Mouse (Mus musculus) mature B cell (primary cell): ENCODE measurements around the gene Rras.

Source experiments
- in situ Hi-C: fragments of 300-500 bp; cut with MboI; formaldehyde crosslinking; loops from 2 replicates; pipeline ENCODE4 v1.14.3; 2019

The Rras gene

DNA sequence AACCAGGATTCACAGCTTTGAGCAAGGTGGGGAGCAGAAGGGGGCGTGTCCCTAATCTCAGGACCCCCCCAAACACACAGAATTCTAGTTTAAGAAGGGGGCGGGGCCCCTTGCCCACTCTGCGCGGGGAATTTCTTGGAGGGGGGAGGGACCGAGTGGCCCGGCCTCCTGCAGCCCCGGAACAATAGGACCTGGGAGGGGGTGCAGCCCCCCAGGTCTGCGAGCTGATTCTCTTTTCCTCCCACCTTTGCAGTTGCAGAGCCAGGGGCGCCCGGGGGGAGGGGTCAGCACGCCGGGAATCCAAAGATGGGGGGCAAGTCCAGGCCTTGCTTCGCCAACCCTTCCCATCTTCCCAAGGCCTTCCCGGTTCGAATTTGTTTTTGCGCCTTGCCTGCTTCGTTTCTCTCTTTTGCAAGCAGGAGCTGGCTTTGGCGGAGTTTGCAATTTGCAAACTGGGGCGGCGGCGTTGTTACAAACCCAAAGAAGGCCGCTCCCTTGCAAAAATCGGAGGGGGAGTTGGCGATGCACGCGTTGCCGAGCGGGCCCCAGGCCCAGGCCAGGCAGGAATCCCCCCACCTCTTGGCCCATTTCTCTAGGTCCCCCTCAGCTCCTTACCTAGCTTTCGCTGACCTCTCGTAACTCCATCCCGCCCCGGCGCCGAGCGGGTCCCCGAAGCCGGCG is 34.6 kb downstream of the Rras start:
- in situ Hi-C loops, result no loop called here

DNA sequence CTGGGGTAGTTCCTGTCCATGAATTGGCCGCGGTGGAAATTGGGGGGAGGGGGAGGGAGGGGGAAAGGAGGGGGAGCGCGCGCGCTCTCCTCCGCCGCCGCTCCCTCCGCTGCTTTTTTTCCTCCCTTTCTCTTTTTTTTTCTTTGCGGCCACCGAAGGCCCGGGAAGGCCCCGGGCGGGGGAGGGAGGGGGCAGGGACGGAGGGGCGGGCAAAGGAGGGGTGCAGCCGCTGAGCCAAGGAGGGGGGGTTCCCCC is 35.0 kb downstream of the Rras start, which contains the start of gene Prr12:
Gene Prr12, minus strand, starts transcription at position 20 of the 255 bp plus-strand sequence.
- in situ Hi-C loops, result no loop called here

- in situ Hi-C loops, result no loop called here
Observed at GRCm38 (mm10) chr7:45053117-45053930, 35.6 kb downstream of the Rras start.

DNA sequence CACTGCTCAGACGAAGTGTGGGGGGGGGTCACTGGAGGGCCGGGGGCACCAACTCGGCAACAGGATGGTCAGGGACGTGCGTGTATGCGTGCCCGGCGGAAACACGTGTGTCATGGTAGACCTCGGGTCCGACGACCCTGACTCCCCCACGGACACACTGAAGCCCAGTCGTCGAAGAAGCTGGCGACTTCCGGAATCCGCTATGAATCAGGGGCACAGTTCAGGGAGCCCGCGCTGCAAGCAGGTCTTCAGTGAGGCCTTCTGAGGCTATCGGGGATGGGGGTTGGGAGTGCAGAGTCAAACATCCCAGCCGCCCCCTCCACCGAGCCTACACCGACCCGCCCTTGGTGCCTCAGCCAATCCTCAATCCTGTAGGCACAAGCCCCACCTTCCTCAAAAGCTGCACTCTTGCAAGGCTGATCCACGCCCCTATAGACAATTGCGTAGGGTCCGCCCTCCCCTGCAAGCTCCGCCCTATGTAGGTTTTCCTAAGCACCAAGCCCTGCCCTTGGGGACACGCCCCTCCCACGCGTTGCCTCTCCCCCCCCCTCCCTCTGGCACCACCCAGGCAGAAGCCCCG is 36.3 kb downstream of the Rras start:
- in situ Hi-C loops, result no loop called here

DNA sequence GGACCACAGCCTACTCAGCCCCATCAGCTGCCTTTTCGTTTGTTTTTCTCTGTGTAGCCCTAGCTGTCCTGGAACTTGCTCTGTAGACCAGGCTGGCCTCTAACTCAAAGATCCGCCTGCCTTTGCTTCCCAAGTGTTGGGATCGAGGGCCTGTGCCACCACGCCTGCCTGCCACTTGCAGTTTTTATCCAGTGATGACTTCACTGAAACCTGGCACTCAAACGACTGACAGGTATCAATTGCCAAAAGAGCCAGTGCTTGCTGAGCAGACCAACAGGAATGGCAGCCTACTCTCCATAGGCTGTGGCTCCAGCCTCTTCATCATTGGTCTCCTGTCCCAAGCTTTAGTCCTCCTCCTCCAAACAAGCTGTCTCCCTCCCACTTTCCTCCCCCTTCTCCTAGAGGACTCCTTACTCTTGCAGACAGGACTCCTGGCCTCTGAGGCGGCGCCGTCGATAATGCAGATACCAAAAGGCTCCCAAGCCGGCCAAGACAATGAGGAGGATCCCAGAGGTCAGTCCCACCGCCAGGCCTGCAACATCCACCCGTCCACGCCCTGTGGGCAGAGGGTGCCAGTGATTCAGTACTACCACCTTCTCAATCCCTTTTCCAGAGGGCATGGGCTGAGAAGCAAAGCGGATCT is 38.7 kb downstream of the Rras start:
- in situ Hi-C loops, result no loop called here

GRCm38 (mm10) chr7:45056972-45057348 is 39.2 kb downstream of the Rras start:
- in situ Hi-C loops, result no loop called here

DNA sequence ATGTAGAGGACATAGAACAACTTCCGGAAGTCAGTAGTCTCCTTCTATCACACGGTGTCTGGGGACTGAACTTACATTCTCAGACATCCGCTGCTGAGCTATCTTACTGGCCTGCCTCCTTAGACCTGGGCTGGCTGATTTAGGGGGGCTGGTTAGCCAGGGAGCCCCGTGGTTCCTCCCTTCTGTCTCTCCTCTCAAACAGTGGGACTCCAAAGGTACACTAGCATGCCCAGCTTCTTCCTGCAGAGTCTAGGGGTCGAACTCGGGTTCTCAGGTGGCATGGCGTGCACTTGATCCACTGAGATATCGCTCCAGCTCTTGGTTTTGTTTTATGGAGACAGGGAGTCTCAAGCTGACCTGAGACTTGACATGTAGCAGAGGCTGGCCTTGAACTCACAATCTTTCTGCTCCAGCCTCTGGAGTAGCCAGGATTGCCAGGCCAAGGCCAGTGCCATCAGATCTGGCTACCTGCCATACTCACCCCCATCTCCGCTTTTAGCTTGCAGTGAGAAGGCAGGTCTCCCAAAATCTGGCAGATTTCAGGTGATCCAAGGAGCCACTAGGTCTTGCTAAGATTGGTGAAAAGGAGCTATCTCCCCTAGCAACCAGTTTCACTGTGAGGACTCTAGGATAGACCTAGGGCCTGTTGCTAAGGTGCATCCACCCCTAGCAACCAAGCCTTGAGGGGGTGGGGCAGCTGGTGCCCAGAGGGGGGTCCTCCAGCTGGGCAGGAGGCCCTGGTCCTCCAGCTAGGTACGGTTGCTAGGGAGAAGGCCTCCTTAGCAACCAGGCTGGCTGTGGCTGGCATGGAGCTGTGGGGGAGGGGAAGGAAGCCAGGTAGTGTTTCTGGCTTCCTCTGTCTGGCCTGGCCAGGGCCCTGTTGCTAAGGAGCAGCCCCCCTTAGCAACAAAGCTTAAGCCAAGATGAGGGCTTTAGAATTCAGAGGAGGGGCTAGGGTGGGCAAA is 41.1 kb downstream of the Rras start:
- in situ Hi-C loops, result no loop called here

- in situ Hi-C loops, result no loop called here
Observed at GRCm38 (mm10) chr7:45060632-45061122, 42.9 kb downstream of the Rras start.

- in situ Hi-C loops, result no loop called here
Observed at GRCm38 (mm10) chr7:45061532-45062075, 43.8 kb downstream of the Rras start.

GRCm38 (mm10) chr7:45062239-45062835 is 44.6 kb downstream of the Rras start, which contains the start of the genes Nosip and Prrg2:
TSS of gene Nosip (plus strand) at chr7:45062429.
TSS of gene Prrg2 (minus strand) at chr7:45062677.
- in situ Hi-C loops, result no loop called here

- in situ Hi-C loops, result no loop called here
Observed at GRCm38 (mm10) chr7:45067190-45067999, 49.6 kb downstream of the Rras start.

GRCm38 (mm10) chr7:45068000-45068318 is 50.2 kb downstream of the Rras start:
- in situ Hi-C loops, result no loop called here

DNA sequence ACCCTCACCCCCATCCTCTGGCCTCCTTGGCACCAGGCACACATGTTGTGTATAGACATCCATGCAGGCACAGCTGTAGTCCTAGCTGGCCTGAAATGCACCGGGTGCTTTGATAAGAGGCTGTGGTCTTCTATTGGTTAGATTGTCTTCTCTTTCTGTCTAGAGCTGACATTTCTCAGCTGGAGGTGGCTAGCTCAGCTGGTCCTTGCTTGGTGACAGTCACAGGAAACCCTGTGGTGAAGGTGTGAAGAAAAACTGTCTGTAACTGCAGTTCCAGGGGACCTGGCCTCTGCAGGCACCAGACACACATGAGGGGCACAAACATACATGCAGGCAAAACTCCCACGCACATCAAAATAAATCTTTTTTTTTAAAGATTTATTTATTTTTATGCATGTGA is 51.9 kb downstream of the Rras start:
- in situ Hi-C loops, result no loop called here
